In genomic region chr16:87511706-87512105, GRCm38 (mm10) we compare ENCODE assay signal across 30 mouse cellular contexts. TPM values are rescaled to one million over a fixed set of nuclear protein-coding genes. Genes with fewer than 3 reads are reported as not detected.
"Had no signal": no experiment of that assay in that cellular context is flagged by ENCODE, and none has a peak within 500 bp of the region (broad histone marks: within the 10 kb centered on the region; RNA-seq: fewer than 3 reads in every experiment).

No protein-coding gene starts in this region.

- H3K4me1 ChIP-seq: hindbrain, embryonic 13.5 days; hindbrain, embryonic 15.5 days; limb, embryonic 13.5 days; limb, embryonic 15.5 days; liver, embryonic 12.5 days had no signal

- H3K4me3 ChIP-seq: heart, adult 2 months; heart, embryonic 13.5 days; heart, embryonic 15.5 days; hindbrain, embryonic 13.5 days; hindbrain, embryonic 15.5 days; kidney, embryonic 15.5 days; limb, embryonic 13.5 days; limb, embryonic 15.5 days; liver, embryonic 12.5 days had no signal

- DNase-seq: gastrocnemius, postnatal 14 days; gastrocnemius, postnatal 36 days; heart, adult 11 months; heart, adult 2 months; heart, postnatal 14 days; heart, postnatal 36 days; kidney, adult 11 months; kidney, adult 2 months; kidney, adult 9 months; kidney, postnatal 14 days; kidney, postnatal 36 days; layer of hippocampus, adult 9-11 months; layer of hippocampus, postnatal 36 days; left cerebral cortex, postnatal 4 days had no signal

- H3K9ac ChIP-seq: heart, embryonic 13.5 days; heart, embryonic 15.5 days; hindbrain, embryonic 13.5 days; hindbrain, embryonic 15.5 days; kidney, embryonic 15.5 days; limb, embryonic 13.5 days; limb, embryonic 15.5 days; liver, embryonic 12.5 days; liver, embryonic 14.5 days had no signal

- H3K9me3 ChIP-seq: heart, embryonic 13.5 days; heart, embryonic 15.5 days; hindbrain, embryonic 13.5 days; hindbrain, embryonic 15.5 days; kidney, embryonic 15.5 days; limb, embryonic 13.5 days; limb, embryonic 15.5 days; liver, embryonic 12.5 days had no signal

- H3K27me3 ChIP-seq: heart, embryonic 13.5 days; heart, embryonic 15.5 days; hindbrain, embryonic 13.5 days; hindbrain, embryonic 15.5 days; kidney, embryonic 15.5 days; limb, embryonic 13.5 days; limb, embryonic 15.5 days; liver, embryonic 12.5 days had no signal

- H3K4me2 ChIP-seq: heart, embryonic 11.5 days; heart, embryonic 13.5 days; heart, embryonic 15.5 days; hindbrain, embryonic 13.5 days; hindbrain, embryonic 15.5 days; kidney, embryonic 15.5 days; limb, embryonic 13.5 days; limb, embryonic 15.5 days; liver, embryonic 12.5 days had no signal

- H3K36me3 ChIP-seq: heart, embryonic 13.5 days; heart, embryonic 15.5 days; hindbrain, embryonic 13.5 days; hindbrain, embryonic 15.5 days; kidney, embryonic 15.5 days; limb, embryonic 13.5 days; limb, embryonic 15.5 days; liver, embryonic 12.5 days had no signal

- H3K27ac ChIP-seq: heart, adult 2 months; heart, embryonic 13.5 days; heart, embryonic 15.5 days; hindbrain, embryonic 13.5 days; hindbrain, embryonic 15.5 days; hindbrain, postnatal 0 days; kidney, embryonic 15.5 days; kidney, postnatal 0 days; limb, embryonic 13.5 days; limb, embryonic 15.5 days; liver, embryonic 12.5 days; liver, embryonic 14.5 days had no signal

- ATAC-seq: hindbrain, postnatal 0 days; intestine, embryonic 16.5 days; liver, embryonic 12.5 days had no signal

RNA-seq across cellular contexts. Expression of gene Map3k7cl, which starts 41.4 kb away (rescaled TPM):
- polyA plus RNA-seq: heart, embryonic 11.5 days; hindbrain, embryonic 11.5 days; hindbrain, embryonic 15.5 days; limb, embryonic 11.5 days; liver, adult 2 months; liver, embryonic 12.5 days had no signal
